Mouse (Mus musculus) B cell, adult 62 days (primary cell): ENCODE data around the gene Znrf3. TPM values are rescaled to one million over a fixed set of nuclear protein-coding genes. Genes with fewer than 3 reads are reported as not detected.

Source experiments
- total RNA-seq: library from RNA; stranded (reverse); gene quantifications from 4 replicates; pipeline ENCODE4 v1.2.4, GENCODE M21; 2023

Znrf3 gene
- total RNA-seq: 6.7 to 8.9 TPM (median 7.2 TPM) in 4 replicates

DNA sequence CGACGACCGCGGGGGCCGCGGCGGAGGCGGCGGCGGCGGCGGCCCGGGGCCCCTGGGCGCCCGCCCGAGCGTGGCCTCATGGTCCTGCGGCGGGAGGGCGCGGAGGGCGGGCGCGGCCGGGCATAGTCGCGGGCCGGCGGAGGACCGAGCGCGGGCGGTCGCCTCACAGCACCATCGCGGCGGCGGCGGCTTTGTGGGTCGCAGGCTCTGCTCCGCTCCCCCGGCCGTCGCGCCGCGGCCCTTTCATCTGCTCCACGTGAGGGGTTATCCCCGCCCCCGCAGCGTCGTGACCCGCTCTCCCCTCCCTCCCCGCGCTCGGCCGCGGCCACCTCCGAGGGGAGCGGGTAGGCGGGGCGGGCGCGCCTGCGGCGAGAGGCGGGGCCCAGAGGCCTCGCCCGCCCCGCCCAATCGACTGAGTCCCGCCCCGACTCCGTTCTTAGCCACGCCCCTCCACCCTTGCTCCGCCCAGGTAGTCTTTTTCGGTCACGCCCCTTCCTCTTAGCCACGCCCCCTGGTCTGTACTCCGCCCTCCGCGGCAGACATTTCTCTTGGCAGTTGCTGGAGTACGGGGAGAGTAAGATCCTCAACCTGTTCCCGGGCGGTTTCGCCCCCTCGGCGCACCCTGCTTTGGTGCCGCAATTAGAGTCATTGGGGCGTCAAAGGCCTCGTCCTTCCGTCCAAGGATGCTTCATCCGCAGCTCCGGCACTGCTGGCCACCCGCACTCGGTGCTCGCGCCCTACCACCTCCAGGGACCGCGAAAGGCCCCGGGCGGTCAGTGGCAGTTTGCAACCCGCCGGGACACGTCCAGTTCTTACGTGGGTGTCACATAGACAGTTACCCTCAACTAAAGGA, at the start of gene Znrf3:
Znrf3 (minus strand) TSS at position 249 of the 853 bp plus-strand sequence.

DNA sequence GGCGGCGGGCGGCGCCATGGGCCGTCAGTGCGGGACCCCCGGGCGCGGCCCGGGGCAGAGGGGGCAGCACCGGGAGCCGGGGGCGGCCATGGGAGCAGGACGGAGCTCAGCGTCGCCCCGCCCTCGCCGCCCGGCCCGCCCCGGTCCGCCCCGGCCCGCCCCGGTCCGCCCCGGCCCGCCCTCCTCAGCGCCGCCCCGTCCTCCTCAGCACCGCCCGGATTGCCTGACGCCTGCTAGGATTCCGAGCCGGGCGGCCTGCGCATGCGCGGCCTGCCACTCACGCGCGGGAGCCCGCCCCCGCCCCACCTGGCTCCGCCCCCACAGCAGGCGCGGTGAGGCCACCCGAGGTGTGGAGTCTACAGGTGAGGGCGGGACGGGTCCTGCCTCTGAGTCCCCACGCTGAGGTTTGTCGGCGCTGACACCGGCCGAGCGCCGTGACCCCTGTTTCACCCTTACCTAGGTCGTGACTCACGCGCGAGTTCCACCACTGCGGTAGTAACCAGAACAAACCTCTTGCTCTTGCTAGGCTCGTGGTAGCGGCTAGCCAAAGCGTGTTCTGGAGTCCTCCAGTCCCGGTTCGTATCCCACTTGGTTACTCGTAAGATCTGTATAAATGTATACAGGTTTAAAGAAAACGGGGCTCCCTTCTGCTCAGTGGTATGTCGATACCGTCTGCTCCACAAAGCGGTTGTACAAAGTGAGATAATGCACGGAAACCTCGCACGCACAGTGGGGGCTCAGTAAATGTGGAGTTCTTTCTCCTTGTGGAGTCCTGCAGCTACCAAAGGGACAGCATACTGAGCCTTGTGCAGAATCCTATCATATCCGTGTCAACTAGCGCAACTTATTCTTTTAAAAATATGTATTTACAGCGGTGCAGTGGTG, 182.9 kb downstream of the Znrf3 start, which contains the start of gene Kremen1:
Kremen1 (minus strand) TSS at position 51 of the 885 bp plus-strand sequence.

Other genes starting within 250 kb of the Znrf3 start
- 19.3 to 22.1 TPM (median 20.1 TPM) in 4 replicates for gene Kremen1, start 183.3 kb downstream of the Znrf3 start, total RNA-seq
- gene Xbp1, start 75.8 kb upstream of the Znrf3 start, total RNA-seq: 105 to 127 TPM (median 110 TPM) in 4 replicates
- 37.6 to 51.2 TPM (median 40.1 TPM) in 4 replicates for gene Ccdc117, start 97.3 kb upstream of the Znrf3 start, total RNA-seq
- gene Ankrd36, start 124.8 kb upstream of the Znrf3 start, total RNA-seq: not detected in 4 replicates